Mouse (Mus musculus) midbrain, embryonic 14.5 days (tissue): ENCODE results near the gene Gm10300. TPM values are rescaled to one million over a fixed set of nuclear protein-coding genes. Genes with fewer than 3 reads are reported as not detected.

Experiments used
- ATAC-seq: fragments of 200-750 bp; cut with Nextera tagmentation; 2 replicates; pipeline ENCODE4 v1.8.0; 2017; ENCODE audit warnings: moderate number of reproducible peaks, moderate library complexity; ENCODE audit not compliant: low FRiP score, low TSS enrichment
- DNase-seq: peaks from one replicate; pipeline ENCODE4 v3.0.0-alpha.2; 2015
- H3K27ac ChIP-seq: fragments of 300-500 bp; sonication (generic); replicated peaks from 2 replicates; pipeline ENCODE4 v1.5.1; 2014; ENCODE audit warnings: mild to moderate bottlenecking, low read depth, low read length, moderate library complexity
- H3K27me3 ChIP-seq: fragments of 300-500 bp; sonication (generic); 2 replicates; pipeline ENCODE4 v1.6.1; 2014; ENCODE audit warnings: low read length, control low read depth, mixed read lengths; ENCODE audit not compliant: control insufficient read depth, insufficient read depth
- H3K36me3 ChIP-seq: fragments of 300-500 bp; sonication (generic); 2 replicates; pipeline ENCODE4 v1.6.1; 2014; ENCODE audit warnings: low read length, control low read depth; ENCODE audit not compliant: control insufficient read depth, insufficient read depth
- H3K4me1 ChIP-seq: fragments of 300-500 bp; sonication (generic); 2 replicates; pipeline ENCODE4 v1.6.1; 2014; ENCODE audit warnings: mild to moderate bottlenecking, antibody characterized with exemption, low read length, control low read depth; ENCODE audit not compliant: control insufficient read depth, insufficient read depth
- H3K4me2 ChIP-seq: fragments of 300-500 bp; sonication (generic); 2 replicates; pipeline ENCODE4 v1.6.1; 2014; ENCODE audit warnings: mild to moderate bottlenecking, low read length, moderate library complexity
- H3K4me3 ChIP-seq: fragments of 300-500 bp; sonication (generic); replicated peaks from 2 replicates; pipeline ENCODE4 v1.5.1; 2014; ENCODE audit warnings: low read depth, low read length
- H3K9ac ChIP-seq: fragments of 300-500 bp; sonication (generic); replicated peaks from 2 replicates; pipeline ENCODE4 v1.6.1; 2014; ENCODE audit warnings: mild to moderate bottlenecking, low read length, moderate library complexity
- H3K9me3 ChIP-seq: fragments of 300-500 bp; sonication (generic); 2 replicates; pipeline ENCODE4 v1.6.1; 2016; ENCODE audit warnings: low read length, control low read depth, mixed read lengths; ENCODE audit not compliant: control insufficient read depth
- WGBS: fragments of 180-500 bp; shearing (Covaris S2); extraction: QIAGEN DNeasy Blood & Tissue Kit; methylation state at CpG from one replicate; pipeline ENCODE4 v1.1.7; 2014; 5-methylcytosine and 5-hydroxymethylcytosine counted together
- polyA plus RNA-seq: library from polyadenylated mRNA; unstranded; fragments of >200 nt; fragmentation: Nextera tagmentation; extraction: Ambion mirVana; gene quantifications from 2 replicates; pipeline ENCODE4 v1.2.1, GENCODE M21; 2014

The Gm10300 gene
- polyA plus RNA-seq, 1 experiment from 2014 or later: not detected

- 86% methylated on average over 5 of the region's 5 CpGs for WGBS
- Histone ChIP-seq H3K9me3 (no peaks in the 10 kb centered on the region), H3K36me3 (no peaks in the 10 kb centered on the region), H3K4me1 (peaks cover 22% of the 10 kb centered on the region; the same call in 1 of the 2 replicates), H3K9ac (no peak overlapping the region), H3K4me3 (no peak overlapping the region), H3K27me3 (no peaks in the 10 kb centered on the region), H3K27ac (no peak overlapping the region), H3K4me2 (no peak overlapping the region)
- DNase-seq: no peak
- no peak for ATAC-seq
Measured at GRCm38 (mm10) chr4:132037137-132037536, 37.4 kb upstream of the Gm10300 start.

GRCm38 (mm10) chr4:132037991-132038390, 36.5 kb upstream of the Gm10300 start:
- Histone ChIP-seq H3K4me3 (no peak overlapping the region), H3K9me3 (no peaks in the 10 kb centered on the region), H3K4me1 (peaks cover 23% of the 10 kb centered on the region; the same call in 1 of the 2 replicates), H3K27me3 (no peaks in the 10 kb centered on the region), H3K27ac (0 out of 2 replicates have a peak overlapping the region, but pooled peaks have one; percentile 26), H3K36me3 (no peaks in the 10 kb centered on the region), H3K4me2 (no peak overlapping the region), H3K9ac (no peak overlapping the region)
- 51% methylated on average over 7 of the region's 7 CpGs for WGBS
- no peak for DNase-seq
- ATAC-seq: no peak

GRCm38 (mm10) chr4:132038809-132039208, 35.7 kb upstream of the Gm10300 start:
- no peak overlapping the region for H3K9ac ChIP-seq
- no peaks in the 10 kb centered on the region for H3K36me3 ChIP-seq
- no peak overlapping the region for H3K4me3 ChIP-seq
- no peak overlapping the region for H3K27ac ChIP-seq
- H3K9me3 ChIP-seq: no peaks in the 10 kb centered on the region
- H3K27me3 ChIP-seq: no peaks in the 10 kb centered on the region
- peaks cover 23% of the 10 kb centered on the region; the same call in 1 of the 2 replicates for H3K4me1 ChIP-seq
- no peak overlapping the region for H3K4me2 ChIP-seq
- DNase-seq: no peak
- ATAC-seq: no peak
- WGBS: 68% methylated on average over 2 of the region's 2 CpGs

GRCm38 (mm10) chr4:132039521-132039920, 35.0 kb upstream of the Gm10300 start:
- H3K27me3 ChIP-seq: no peaks in the 10 kb centered on the region
- no peak overlapping the region; the same call in 1 of the 2 replicates for H3K27ac ChIP-seq
- H3K4me1 ChIP-seq: peaks cover 23% of the 10 kb centered on the region
- no peaks in the 10 kb centered on the region for H3K36me3 ChIP-seq
- WGBS: 95% methylated on average over 2 of the region's 2 CpGs
- H3K4me2 ChIP-seq: no peak overlapping the region
- no peaks in the 10 kb centered on the region for H3K9me3 ChIP-seq
- no peak overlapping the region for H3K4me3 ChIP-seq
- DNase-seq (no peak), ATAC-seq (no peak)
- no peak overlapping the region for H3K9ac ChIP-seq

GRCm38 (mm10) chr4:132039975-132040645, 34.4 kb upstream of the Gm10300 start:
- Histone ChIP-seq H3K4me2 (no peak overlapping the region), H3K4me1 (peaks cover 26% of the 10 kb centered on the region), H3K27me3 (no peaks in the 10 kb centered on the region), H3K27ac (no peak overlapping the region), H3K9me3 (no peaks in the 10 kb centered on the region), H3K36me3 (no peaks in the 10 kb centered on the region), H3K9ac (no peak overlapping the region), H3K4me3 (no peak overlapping the region)
- DNase-seq (no peak), ATAC-seq (no peak)
- WGBS: 88% methylated on average over 8 of the region's 8 CpGs

- no peak for ATAC-seq
- Histone ChIP-seq H3K9me3 (no peaks in the 10 kb centered on the region), H3K36me3 (no peaks in the 10 kb centered on the region), H3K4me2 (no peak overlapping the region), H3K27ac (no peak overlapping the region), H3K9ac (no peak overlapping the region), H3K4me3 (no peak overlapping the region), H3K27me3 (no peaks in the 10 kb centered on the region), H3K4me1 (peaks cover 29% of the 10 kb centered on the region)
- WGBS: 78% methylated on average over 6 of the region's 6 CpGs
- DNase-seq: no peak
Measured at GRCm38 (mm10) chr4:132041471-132042332, 32.8 kb upstream of the Gm10300 start.

- H3K4me3 ChIP-seq: no peak overlapping the region
- peaks cover 29% of the 10 kb centered on the region for H3K4me1 ChIP-seq
- H3K4me2 ChIP-seq: no peak overlapping the region
- H3K36me3 ChIP-seq: no peaks in the 10 kb centered on the region
- no peaks in the 10 kb centered on the region for H3K9me3 ChIP-seq
- H3K9ac ChIP-seq: no peak overlapping the region
- DNase-seq (no peak), ATAC-seq (no peak)
- no peaks in the 10 kb centered on the region for H3K27me3 ChIP-seq
- no peak overlapping the region for H3K27ac ChIP-seq
- 92% methylated on average over 3 of the region's 3 CpGs for WGBS
Measured at GRCm38 (mm10) chr4:132043726-132044125, 30.8 kb upstream of the Gm10300 start.

- peak; percentile 82 for DNase-seq
- H3K27me3 ChIP-seq: no peaks in the 10 kb centered on the region; the same call in 1 of the 2 replicates
- ATAC-seq: peak; percentile 52
- peak overlapping the region; percentile 99 for H3K27ac ChIP-seq
- peak overlapping the region; percentile 92 for H3K4me3 ChIP-seq
- WGBS: under 1% methylated on average over 94 of the region's 95 CpGs
- H3K9me3 ChIP-seq: no peaks in the 10 kb centered on the region
- peak overlapping the region; percentile 99 for H3K9ac ChIP-seq
- H3K36me3 ChIP-seq: no peaks in the 10 kb centered on the region
- H3K4me1 ChIP-seq: peaks cover 41% of the 10 kb centered on the region
- peak overlapping the region; percentile 81 for H3K4me2 ChIP-seq
Measured at GRCm38 (mm10) chr4:132048011-132048991, 26.2 kb upstream of the Gm10300 start.
